Mouse (Mus musculus) megakaryocyte, embryonic 14.5 days (primary cell): ENCODE results near the gene Krtcap2. TPM values are rescaled to one million over a fixed set of nuclear protein-coding genes. Genes with fewer than 3 reads are reported as not detected.
"Not testable (repeated sequence)": the region's sequence is repeated elsewhere in the genome, so short reads cannot be mapped to it uniquely, and the experiment has no call there.

Source experiments
- H3K27me3 ChIP-seq: replicated peaks from 2 replicates; pipeline ENCODE3; 2012; ENCODE audit warnings: inconsistent platforms
- H3K36me3 ChIP-seq: replicated peaks from 2 replicates; pipeline ENCODE3; 2012; ENCODE audit warnings: low read length, inconsistent platforms, mixed read lengths
- H3K4me1 ChIP-seq: 2 replicates; pipeline ENCODE4 v1.6.1; 2012; ENCODE audit warnings: inconsistent platforms
- H3K4me3 ChIP-seq: replicated peaks from 2 replicates; pipeline ENCODE3; 2012; ENCODE audit warnings: moderate library complexity, mild to moderate bottlenecking, inconsistent platforms
- H3K9me3 ChIP-seq: 2 replicates; pipeline ENCODE4 v1.6.1; 2012; ENCODE audit warnings: inconsistent platforms
- FLI1 ChIP-seq: IDR thresholded peaks from 2 replicates; pipeline ENCODE4 v1.6.1; 2012; ENCODE audit warnings: low read length, inconsistent platforms, mixed read lengths
- GATA1 ChIP-seq: IDR thresholded peaks from 3 replicates; pipeline ENCODE4 v1.6.1; 2012; ENCODE audit warnings: mixed read lengths, low read length, inconsistent platforms, borderline replicate concordance
- polyA plus RNA-seq: library from polyadenylated mRNA; stranded (reverse); fragments of >175 nt; gene quantifications from 2 replicates; pipeline ENCODE4 v1.2.3, GENCODE M21; 2012; ENCODE audit warnings: low replicate concordance; ENCODE audit not compliant: insufficient read depth

The Krtcap2 gene
- polyA plus RNA-seq, 1 experiment, result 225 TPM

- TF ChIP-seq GATA1 (no peak), FLI1 (no peak)
- Histone ChIP-seq H3K36me3 (peaks cover 74% of the 10 kb centered on the region), H3K4me3 (no peak overlapping the region), H3K4me1 (peaks cover 41% of the 10 kb centered on the region), H3K9me3 (no peaks in the 10 kb centered on the region), H3K27me3 (no peaks in the 10 kb centered on the region)
These were observed 36.0 kb upstream of the Krtcap2 start for GRCm38 (mm10) chr3:89209731-89210130.

- peaks cover 1% of the 10 kb centered on the region for H3K27me3 ChIP-seq
- peaks cover 46% of the 10 kb centered on the region for H3K4me1 ChIP-seq
- H3K4me3 ChIP-seq, result no peak overlapping the region
- no peaks in the 10 kb centered on the region for H3K9me3 ChIP-seq
- H3K36me3 ChIP-seq, result peaks cover 69% of the 10 kb centered on the region
- no peak for TF ChIP-seq GATA1
- no peak for TF ChIP-seq FLI1
These were observed 35.6 kb upstream of the Krtcap2 start for GRCm38 (mm10) chr3:89210162-89210561.

GRCm38 (mm10) chr3:89210731-89211130 lies 35.0 kb upstream of the Krtcap2 start:
- Histone ChIP-seq H3K9me3 (no peaks in the 10 kb centered on the region), H3K4me1 (peaks cover 51% of the 10 kb centered on the region), H3K27me3 (peaks cover 2% of the 10 kb centered on the region), H3K4me3 (no peak overlapping the region), H3K36me3 (peaks cover 64% of the 10 kb centered on the region)
- TF ChIP-seq FLI1, result no peak

GRCm38 (mm10) chr3:89213803-89214530 lies 31.8 kb upstream of the Krtcap2 start:
- peak overlapping the region; percentile 99 for H3K4me3 ChIP-seq
- peaks cover 26% of the 10 kb centered on the region for H3K27me3 ChIP-seq
- H3K36me3 ChIP-seq, result peaks cover 31% of the 10 kb centered on the region
- TF ChIP-seq FLI1 (no peak), GATA1 (no peak)
- no peaks in the 10 kb centered on the region for H3K9me3 ChIP-seq
- H3K4me1 ChIP-seq, result peaks cover 69% of the 10 kb centered on the region

- no peaks in the 10 kb centered on the region for H3K9me3 ChIP-seq
- peaks cover 23% of the 10 kb centered on the region for H3K36me3 ChIP-seq
- H3K27me3 ChIP-seq, result peaks cover 33% of the 10 kb centered on the region
- TF ChIP-seq GATA1 (no peak), FLI1 (no peak)
- H3K4me1 ChIP-seq, result peaks cover 75% of the 10 kb centered on the region
- peak within 1 kb of the TSS; percentile 99 for H3K4me3 ChIP-seq
These were observed 30.9 kb upstream of the Krtcap2 start, which contains the start of gene Thbs3 for GRCm38 (mm10) chr3:89214681-89215411. Thbs3 (plus strand) TSS chr3:89215180.

- Histone ChIP-seq H3K27me3 (peaks cover 37% of the 10 kb centered on the region), H3K4me1 (peaks cover 73% of the 10 kb centered on the region), H3K9me3 (no peaks in the 10 kb centered on the region), H3K36me3 (peaks cover 12% of the 10 kb centered on the region), H3K4me3 (peak overlapping the region; percentile 67)
- TF ChIP-seq GATA1 (no peak), FLI1 (no peak)
These were observed 29.9 kb upstream of the Krtcap2 start for GRCm38 (mm10) chr3:89215853-89216252.

- H3K9me3 ChIP-seq, H3K36me3 ChIP-seq, H3K4me3 ChIP-seq: not testable (repeated sequence)
- Histone ChIP-seq H3K27me3 (peaks cover 42% of the 10 kb centered on the region), H3K4me1 (peaks cover 74% of the 10 kb centered on the region)
These were observed 29.4 kb upstream of the Krtcap2 start for GRCm38 (mm10) chr3:89216407-89216806.

- Histone ChIP-seq H3K27me3 (peaks cover 51% of the 10 kb centered on the region), H3K9me3 (no peaks in the 10 kb centered on the region)
- TF ChIP-seq GATA1 (no peak), FLI1 (no peak)
These were observed 27.5 kb upstream of the Krtcap2 start for GRCm38 (mm10) chr3:89218271-89218670.

GRCm38 (mm10) chr3:89219546-89219945 lies 26.2 kb upstream of the Krtcap2 start:
- Histone ChIP-seq H3K36me3 (no peaks in the 10 kb centered on the region), H3K9me3 (no peaks in the 10 kb centered on the region), H3K27me3 (peaks cover 64% of the 10 kb centered on the region), H3K4me1 (peaks cover 57% of the 10 kb centered on the region), H3K4me3 (no peak overlapping the region)
- TF ChIP-seq GATA1 (no peak), FLI1 (no peak)

More at GRCm38 (mm10) chr3:89218271-89218670, 27.5 kb upstream of the Krtcap2 start:
- Histone ChIP-seq H3K4me3 (peak overlapping the region; percentile 46), H3K4me1 (peaks cover 58% of the 10 kb centered on the region), H3K36me3 (no peaks in the 10 kb centered on the region)

- TF ChIP-seq FLI1, result no peak
- no peak for TF ChIP-seq GATA1
- no peaks in the 10 kb centered on the region for H3K9me3 ChIP-seq
- no peak overlapping the region for H3K4me3 ChIP-seq
- H3K36me3 ChIP-seq, result no peaks in the 10 kb centered on the region
- H3K27me3 ChIP-seq, result peaks cover 78% of the 10 kb centered on the region
- H3K4me1 ChIP-seq, result peaks cover 45% of the 10 kb centered on the region
These were observed 24.6 kb upstream of the Krtcap2 start for GRCm38 (mm10) chr3:89221167-89221566.
